Mouse (Mus musculus) lung, postnatal 14 days (tissue): Measurements from ENCODE around the gene Ttyh2.

Experiments used
- DNase-seq: peaks from one replicate; pipeline ENCODE4 v3.0.0; 2021

Gene Ttyh2

GRCm38 (mm10) chr11:114675341-114675825, at the start of gene Ttyh2:
Gene Ttyh2 (plus strand): TSS chr11:114675431.
- DNase-seq, result peak; percentile 84

- no peak for DNase-seq
Observed at GRCm38 (mm10) chr11:114626071-114626690, 49.0 kb upstream of the Ttyh2 start.

- DNase-seq, result no peak
Observed at GRCm38 (mm10) chr11:114627036-114627435, 48.2 kb upstream of the Ttyh2 start.

- DNase-seq, result no peak
Observed at GRCm38 (mm10) chr11:114628032-114628431, 47.2 kb upstream of the Ttyh2 start.

GRCm38 (mm10) chr11:114630044-114630443, 45.2 kb upstream of the Ttyh2 start:
- no peak for DNase-seq

- DNase-seq, result no peak
Observed at GRCm38 (mm10) chr11:114632266-114632665, 43.0 kb upstream of the Ttyh2 start.

GRCm38 (mm10) chr11:114636292-114636691, 38.9 kb upstream of the Ttyh2 start:
- peak; percentile 87 for DNase-seq

- DNase-seq, result no peak
Observed at GRCm38 (mm10) chr11:114636727-114637505, 38.3 kb upstream of the Ttyh2 start.

- DNase-seq, result no peak
Observed at GRCm38 (mm10) chr11:114638647-114639290, 36.5 kb upstream of the Ttyh2 start.

GRCm38 (mm10) chr11:114639681-114640103, 35.5 kb upstream of the Ttyh2 start:
- DNase-seq, result no peak

GRCm38 (mm10) chr11:114640658-114641057, 34.6 kb upstream of the Ttyh2 start:
- DNase-seq, result no peak

- no peak for DNase-seq
Observed at GRCm38 (mm10) chr11:114641136-114641535, 34.1 kb upstream of the Ttyh2 start.

GRCm38 (mm10) chr11:114642184-114642583, 33.0 kb upstream of the Ttyh2 start:
- DNase-seq, result no peak

- no peak for DNase-seq
Observed at GRCm38 (mm10) chr11:114642926-114643325, 32.3 kb upstream of the Ttyh2 start.

GRCm38 (mm10) chr11:114644122-114644521, 31.1 kb upstream of the Ttyh2 start:
- no peak for DNase-seq

- no peak for DNase-seq
Observed at GRCm38 (mm10) chr11:114649510-114649909, 25.7 kb upstream of the Ttyh2 start.

- DNase-seq, result peak; percentile 7
Observed at GRCm38 (mm10) chr11:114652531-114652930, 22.7 kb upstream of the Ttyh2 start.

- no peak for DNase-seq
Observed at GRCm38 (mm10) chr11:114653664-114654063, 21.6 kb upstream of the Ttyh2 start.

- DNase-seq, result peak; percentile 10
Observed at GRCm38 (mm10) chr11:114654552-114654951, 20.7 kb upstream of the Ttyh2 start.

- no peak for DNase-seq
Observed at GRCm38 (mm10) chr11:114655350-114656008, 19.8 kb upstream of the Ttyh2 start.

GRCm38 (mm10) chr11:114656994-114657644, 18.1 kb upstream of the Ttyh2 start:
- no peak for DNase-seq

- DNase-seq, result peak; percentile 75
Observed at GRCm38 (mm10) chr11:114657737-114658136, 17.5 kb upstream of the Ttyh2 start.

- DNase-seq, result no peak
Observed at GRCm38 (mm10) chr11:114662161-114662560, 13.1 kb upstream of the Ttyh2 start.
